Mouse (Mus musculus) hindbrain, embryonic 11.5 days (tissue): ENCODE data around the gene Ppil6. TPM values are rescaled to one million over a fixed set of nuclear protein-coding genes. Genes with fewer than 3 reads are reported as not detected.

Experiments used
- ATAC-seq: fragments of 200-750 bp; cut with Nextera tagmentation; 2 replicates; pipeline ENCODE4 v1.8.0; 2017; ENCODE audit warnings: mild to moderate bottlenecking, moderate TSS enrichment, moderate library complexity; ENCODE audit not compliant: low FRiP score
- DNase-seq: peaks from one replicate; pipeline ENCODE4 v3.0.0-alpha.2; 2015; ENCODE audit warnings: low spot score
- H3K27ac ChIP-seq: fragments of 300-500 bp; sonication (generic); 2 replicates; pipeline ENCODE4 v1.5.1; 2014; ENCODE audit warnings: mild to moderate bottlenecking, low read depth, low read length
- H3K27me3 ChIP-seq: fragments of 300-500 bp; sonication (generic); 2 replicates; pipeline ENCODE4 v1.6.1; 2014; ENCODE audit warnings: mild to moderate bottlenecking, low read length, moderate library complexity, mixed read lengths; ENCODE audit not compliant: control insufficient read depth, insufficient read depth
- H3K36me3 ChIP-seq: fragments of 300-500 bp; sonication (generic); 2 replicates; pipeline ENCODE4 v1.6.1; 2014; ENCODE audit warnings: mild to moderate bottlenecking, low read length, moderate library complexity, mixed read lengths; ENCODE audit not compliant: control insufficient read depth, insufficient read depth
- H3K4me1 ChIP-seq: fragments of 300-500 bp; sonication (generic); replicated peaks from 2 replicates; pipeline ENCODE4 v1.6.1; 2014; ENCODE audit warnings: low read length, mixed read lengths; ENCODE audit not compliant: control insufficient read depth, insufficient read depth
- H3K4me2 ChIP-seq: fragments of 300-500 bp; sonication (generic); replicated peaks from 2 replicates; pipeline ENCODE4 v1.6.1; 2014; ENCODE audit warnings: mild to moderate bottlenecking, low read depth, low read length
- H3K4me3 ChIP-seq: fragments of 300-500 bp; sonication (generic); 2 replicates; pipeline ENCODE4 v1.5.1; 2014; ENCODE audit warnings: low read depth, low read length
- H3K9ac ChIP-seq: fragments of 300-500 bp; sonication (generic); 2 replicates; pipeline ENCODE4 v1.6.1; 2014; ENCODE audit warnings: low read depth, low read length
- H3K9me3 ChIP-seq: fragments of 300-500 bp; sonication (generic); 2 replicates; pipeline ENCODE4 v1.6.1; 2016; ENCODE audit warnings: low read length; ENCODE audit not compliant: control insufficient read depth
- WGBS: fragments of 180-500 bp; shearing (Covaris S2); extraction: QIAGEN DNeasy Blood & Tissue Kit; methylation state at CpG from one replicate; pipeline ENCODE4 v1.1.7; 2014; 5-methylcytosine and 5-hydroxymethylcytosine counted together
- polyA plus RNA-seq: library from polyadenylated mRNA; unstranded; fragments of >200 nt; fragmentation: Nextera tagmentation; extraction: Ambion mirVana; gene quantifications from 2 replicates; pipeline ENCODE4 v1.2.1, GENCODE M21; 2014

The Ppil6 gene
- polyA plus RNA-seq, 1 experiment from 2014 or later, result 1.3 TPM

GRCm38 (mm10) chr10:41558401-41558800 is 68.2 kb downstream of the Ppil6 start:
- 94% methylated on average over 1 of the region's 1 CpGs for WGBS
- no peak for ATAC-seq
- no peak overlapping the region for H3K4me2 ChIP-seq

GRCm38 (mm10) chr10:41561701-41562395 is 71.6 kb downstream of the Ppil6 start:
- no peak overlapping the region for H3K9ac ChIP-seq
- H3K27ac ChIP-seq, result no peak overlapping the region
- no peak overlapping the region for H3K4me2 ChIP-seq
- no peaks in the 10 kb centered on the region for H3K36me3 ChIP-seq
- H3K27me3 ChIP-seq, result no peaks in the 10 kb centered on the region
- H3K4me1 ChIP-seq, result no peaks in the 10 kb centered on the region
- no peak overlapping the region for H3K4me3 ChIP-seq
- H3K9me3 ChIP-seq, result no peaks in the 10 kb centered on the region
- DNase-seq, result no peak
- 91% methylated on average over 10 of the region's 10 CpGs for WGBS
- no peak for ATAC-seq

More at GRCm38 (mm10) chr10:41558401-41558800, 68.2 kb downstream of the Ppil6 start:
- no peaks in the 10 kb centered on the region for H3K9me3 ChIP-seq
- no peak for DNase-seq
- H3K9ac ChIP-seq, result no peak overlapping the region
- no peaks in the 10 kb centered on the region for H3K27me3 ChIP-seq
- H3K4me3 ChIP-seq, result no peak overlapping the region
- no peaks in the 10 kb centered on the region for H3K4me1 ChIP-seq
- no peaks in the 10 kb centered on the region for H3K36me3 ChIP-seq
- no peak overlapping the region for H3K27ac ChIP-seq

Other genes starting within 250 kb of the Ppil6 start
- gene Fig4, start 187.2 kb upstream of the Ppil6 start, polyA plus RNA-seq, result 23.3 and 26.8 TPM in 2 replicates
- gene Ak9, start 186.5 kb upstream of the Ppil6 start, polyA plus RNA-seq, result 0.25 and 0.46 TPM in 2 replicates
- 20.1 TPM in 2 replicates for gene Zbtb24, start 40.1 kb upstream of the Ppil6 start, polyA plus RNA-seq
- 26.6 and 28.1 TPM in 2 replicates for gene Mical1, start 14.1 kb upstream of the Ppil6 start, polyA plus RNA-seq
- gene Smpd2, start 70 bp upstream of the Ppil6 start, polyA plus RNA-seq, result 45.9 and 47.6 TPM in 2 replicates
- gene Cd164, start 29.0 kb downstream of the Ppil6 start, polyA plus RNA-seq, result 122 and 123 TPM in 2 replicates
- 0.74 and 0.92 TPM in 2 replicates for gene Ccdc162, start 226.2 kb downstream of the Ppil6 start, polyA plus RNA-seq